Mouse (Mus musculus) neutrophil, adult 83 days (primary cell): ENCODE data around the gene Gm11034. TPM values are rescaled to one million over a fixed set of nuclear protein-coding genes. Genes with fewer than 3 reads are reported as not detected.

Experiments
- total RNA-seq, 2 experiments: library from RNA; stranded (reverse); gene quantifications; one replicate each; pipeline ENCODE4 v1.2.4; 2023

Gene Gm11034
- total RNA-seq = not detected

DNA sequence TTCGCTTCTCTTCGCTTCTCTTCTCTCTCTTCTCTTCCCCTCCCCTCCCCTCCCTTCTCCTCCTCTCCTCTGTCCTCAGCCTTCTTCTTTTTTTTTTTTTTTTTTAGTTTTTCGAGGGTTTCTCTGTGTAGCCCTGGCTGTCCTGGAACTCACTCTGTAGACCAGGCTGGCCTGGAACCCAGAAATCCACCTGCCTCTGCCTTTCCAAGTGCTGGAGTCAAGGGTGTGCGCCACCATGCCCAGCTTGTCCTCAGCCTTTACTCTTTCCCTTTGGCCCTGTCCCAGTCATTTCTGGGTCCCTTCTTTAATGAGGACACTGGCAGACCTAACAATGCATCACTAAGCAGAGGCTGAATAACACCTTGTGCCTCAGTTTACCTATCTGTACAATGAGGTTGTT is at the start of gene Gm11034:
Gm11034 (minus strand) TSS at position 101 of the 400 bp plus-strand sequence.

DNA sequence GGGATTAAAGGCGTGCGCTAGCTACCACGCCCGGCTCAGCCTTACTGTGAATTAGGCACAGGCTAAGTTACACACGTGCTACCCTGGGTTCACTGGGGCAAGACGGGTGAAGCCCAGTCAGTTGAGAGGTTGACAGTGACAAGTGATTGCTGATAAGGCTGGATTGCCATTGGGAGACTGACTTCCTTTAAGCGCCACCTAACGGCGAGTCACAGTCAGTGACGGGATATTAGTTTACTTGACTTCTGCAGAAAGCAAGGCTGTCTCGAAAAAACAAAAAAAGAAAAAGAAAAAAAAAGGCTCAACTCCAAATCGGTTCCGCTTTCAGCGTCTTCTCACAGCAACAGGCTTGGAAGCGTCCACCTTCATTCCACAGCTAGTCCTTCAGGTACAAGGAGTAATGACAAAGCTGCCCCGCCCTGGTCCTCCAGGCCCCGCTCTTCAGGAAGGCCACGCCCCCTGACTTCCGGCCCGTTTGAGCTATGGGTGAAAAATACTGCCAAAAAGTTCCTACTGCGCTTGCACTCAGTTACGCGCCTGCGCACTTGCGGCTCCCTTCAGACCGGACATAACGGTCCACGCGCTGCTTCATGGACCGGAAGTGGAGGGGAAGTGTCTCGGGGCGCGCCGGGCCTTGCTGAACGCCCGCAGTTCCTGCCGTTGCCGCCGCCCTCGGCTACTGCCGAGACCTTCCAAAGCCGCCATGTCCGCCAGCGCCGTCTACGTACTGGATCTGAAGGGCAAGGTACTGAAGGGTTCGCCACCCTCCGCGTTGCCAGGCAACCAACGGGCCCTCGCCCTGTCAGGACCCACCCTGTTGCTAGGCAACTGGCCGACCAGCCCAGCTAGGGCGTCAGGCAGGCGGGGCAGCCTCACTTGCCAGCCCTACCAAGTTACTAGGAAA is 26.3 kb upstream of the Gm11034 start, which contains the start of gene Ap1m1:
Ap1m1 (plus strand) TSS at position 520 of the 904 bp plus-strand sequence.

DNA sequence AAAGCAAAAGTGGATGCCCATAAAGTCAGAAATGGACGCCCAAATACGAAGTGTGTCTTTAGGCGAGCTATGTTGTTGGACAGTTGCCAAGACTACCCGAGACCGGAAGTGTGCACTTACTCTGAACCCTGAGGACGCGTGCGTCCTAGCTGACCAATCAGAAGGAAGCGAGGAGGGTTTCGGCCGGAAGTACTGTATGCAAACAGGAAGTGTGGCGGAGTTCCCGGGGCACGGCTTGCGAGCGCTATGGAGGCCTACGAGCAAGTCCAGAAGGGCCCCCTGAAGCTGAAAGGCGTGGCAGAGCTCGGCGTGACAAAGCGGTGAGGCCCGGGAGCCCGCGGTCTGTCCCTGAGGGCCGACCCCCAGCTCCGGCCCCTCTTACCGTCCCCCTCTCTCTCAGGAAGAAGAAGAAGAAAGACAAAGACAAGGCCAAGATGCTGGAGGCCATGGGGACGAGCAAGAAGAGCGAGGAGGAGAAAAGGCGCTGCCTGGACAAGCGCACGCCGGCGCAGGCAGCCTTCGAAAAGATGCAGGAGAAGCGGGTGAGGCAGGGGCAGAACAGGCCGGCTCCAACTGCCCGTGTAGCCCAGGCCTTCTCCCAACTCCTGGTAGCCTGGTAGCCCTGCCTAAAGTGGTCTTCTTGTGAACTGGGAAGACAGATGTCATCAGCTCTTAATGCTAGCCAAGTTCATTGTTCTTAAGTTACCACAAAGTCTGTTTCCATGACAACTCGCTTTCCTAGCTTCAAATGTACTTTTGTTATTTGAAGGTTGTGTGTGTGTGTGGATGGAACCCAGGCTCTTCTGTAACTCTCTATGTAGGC is 6.3 kb upstream of the Gm11034 start, which contains the start of gene Fam32a:
Fam32a (plus strand) TSS at position 190 of the 823 bp plus-strand sequence.

DNA sequence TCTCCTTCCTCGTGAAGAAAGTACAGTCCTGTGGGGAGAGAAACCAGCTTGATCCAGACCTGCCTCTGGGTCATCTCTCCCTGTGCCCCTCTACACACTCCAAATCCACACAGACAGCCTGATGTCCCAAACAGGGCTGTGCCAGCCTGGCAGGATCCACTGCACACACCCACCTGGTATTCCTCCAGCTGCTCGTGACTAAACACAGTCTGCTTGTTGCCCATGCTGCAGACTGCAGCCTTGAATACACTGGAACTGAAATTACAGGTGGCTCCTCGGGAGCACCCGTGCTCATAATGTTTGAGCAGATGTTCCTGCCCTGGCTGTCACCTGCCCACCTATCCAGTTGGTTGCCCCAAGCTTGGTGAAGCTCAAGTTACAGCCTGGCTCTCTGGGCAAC is 685 bp downstream of the Gm11034 start, which contains the start of gene Cib3:
Cib3 (minus strand) TSS at position 87 of the 400 bp plus-strand sequence.

GRCm38 (mm10) chr8:72189417-72190214 is 23.8 kb downstream of the Gm11034 start, which contains the start of gene Hsh2d:
TSS of gene Hsh2d (plus strand) at chr8:72189638.

Other genes with a start within 250 kb of the Gm11034 start
- gene Cyp4f18, start 204.0 kb downstream of the Gm11034 start, total RNA-seq = 100 to 1,000 TPM; 225 TPM
- gene Olfr372, start 172.4 kb downstream of the Gm11034 start, total RNA-seq = under 1 TPM; 0.13 to 0.46 TPM
- under 1 TPM; 0.31 to 0.53 TPM for gene Olfr373, start 130.5 kb downstream of the Gm11034 start, total RNA-seq
- under 1 TPM; 0.13 to 0.18 TPM for gene Olfr374, start 106.6 kb downstream of the Gm11034 start, total RNA-seq
- 100 to 1,000 TPM; 161 to 196 TPM for gene Tpm4, start 78.7 kb downstream of the Gm11034 start, total RNA-seq
- gene Rab8a, start 52.4 kb downstream of the Gm11034 start, total RNA-seq = 100 to 1,000 TPM; 120 TPM
- gene Hsh2d, start 24.0 kb downstream of the Gm11034 start, total RNA-seq = 10 to 100 TPM; 12.3 to 13.4 TPM
- gene Cib3, start 799 bp downstream of the Gm11034 start, total RNA-seq = under 1 TPM in 1 of 2 experiments, not detected in 1; 0.28 TPM
- gene Fam32a, start 6.1 kb upstream of the Gm11034 start, total RNA-seq = 100 to 1,000 TPM; 101 to 115 TPM
- 100 to 1,000 TPM; 149 TPM for gene Ap1m1, start 26.4 kb upstream of the Gm11034 start, total RNA-seq
- gene Gm10282, start 91.6 kb upstream of the Gm11034 start, total RNA-seq = 100 to 1,000 TPM in 1 of 2 experiments, 10 to 100 TPM in 1; 84.2 to 100 TPM
- 1,000 to 10,000 TPM; 1,979 to 2,643 TPM for gene Klf2, start 105.4 kb upstream of the Gm11034 start, total RNA-seq
- 10 to 100 TPM; 54.6 to 59.5 TPM for gene Eps15l1, start 207.8 kb upstream of the Gm11034 start, total RNA-seq
- gene Calr3, start 230.2 kb upstream of the Gm11034 start, total RNA-seq = under 1 TPM in 1 of 2 experiments, not detected in 1; 0.31 TPM
- gene 1700030K09Rik, start 230.2 kb upstream of the Gm11034 start, total RNA-seq = 1 to 10 TPM; 3.0 to 5.0 TPM